8 mouse cellular contexts compared by ENCODE assay signal in the genomic region with DNA sequence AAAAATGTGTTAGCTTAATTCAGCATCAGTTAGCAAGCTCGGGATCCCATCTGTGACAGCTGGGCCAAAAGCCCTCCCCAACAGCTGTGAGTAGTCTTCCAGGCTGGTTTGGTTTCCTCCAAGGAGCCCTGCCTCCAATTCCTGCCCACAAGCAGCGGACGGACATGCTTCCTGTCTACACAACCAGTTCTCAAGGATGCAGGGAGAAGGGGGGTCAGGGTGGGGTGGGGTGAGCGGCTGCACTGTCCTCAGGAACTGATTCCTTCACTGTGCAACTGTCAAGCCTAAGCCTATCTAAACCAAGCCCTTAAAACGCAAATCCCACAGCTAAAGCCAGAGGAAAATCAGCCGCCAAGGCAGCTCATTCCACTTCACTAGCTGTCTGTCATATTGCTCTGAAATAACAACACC. TPM values are rescaled to one million over a fixed set of nuclear protein-coding genes. Genes with fewer than 3 reads are reported as not detected.
A peak's percentile ranks its signal among the peaks of the same experiment; 100 is the strongest.
DNase-seq lines count a peak whose midpoint lies in the region; ATAC-seq and TF ChIP-seq lines count a peak whose summit lies in the region.

No protein-coding gene starts in this region.

- peak overlapping the region; percentile 77 for H3K4me3 ChIP-seq in spleen, adult 2 months (ENCODE audit: extremely low read depth, insufficient read depth, insufficient read length)
- H3K4me3 ChIP-seq in embryonic facial prominence, embryonic 13.5 days, result peak overlapping the region; percentile 94
- peak overlapping the region; percentile 83 for H3K4me3 ChIP-seq in heart, embryonic 13.5 days
- H3K4me3 ChIP-seq in kidney, postnatal 0 days (replicated peaks; ENCODE audit: low read depth, low read length), result peak overlapping the region; percentile 94
- peak overlapping the region; percentile 91 for H3K4me3 ChIP-seq in liver, adult 2 months (ENCODE audit: insufficient read depth, low read depth, low read length)

- no peak for TF ChIP-seq CTCF in spleen, adult 2 months (IDR thresholded peaks at IDR 0.05; ENCODE audit: extremely low read depth, insufficient read depth, insufficient read length, insufficient replicate concordance)
- TF ChIP-seq CTCF in kidney, postnatal 0 days (IDR thresholded peaks at IDR 0.05; ENCODE audit: low read depth), result no peak
- TF ChIP-seq CTCF in liver, adult 2 months (IDR thresholded peaks at IDR 0.05; ENCODE audit: low read depth, low read length), result no peak

- 14% methylated on average over 6 of the region's 6 CpGs for WGBS in spleen, adult 2 months
- 5% methylated on average over 6 of the region's 6 CpGs for WGBS in embryonic facial prominence, embryonic 13.5 days
- WGBS in heart, embryonic 13.5 days, result 9% methylated on average over 6 of the region's 6 CpGs
- 1% methylated on average over 6 of the region's 6 CpGs for WGBS in kidney, postnatal 0 days
- WGBS in liver, adult 2 months, result 36% methylated on average over 6 of the region's 6 CpGs

- H3K9ac ChIP-seq in embryonic facial prominence, embryonic 13.5 days, result peak overlapping the region; percentile 89
- peak overlapping the region; percentile 93 for H3K9ac ChIP-seq in heart, embryonic 13.5 days
- peak overlapping the region; percentile 95 for H3K9ac ChIP-seq in kidney, postnatal 0 days (ENCODE audit: low read depth, low read length)
- peak overlapping the region; percentile 93 for H3K9ac ChIP-seq in liver, adult 2 months (ENCODE audit: low read depth, low read length)

- DNase-seq in spleen, adult 2 months (ENCODE audit: low read depth in 1 of 2, low spot score in 2 of 2), result no peak
- DNase-seq in spleen, postnatal 14 days (ENCODE audit: low spot score in 2 of 2), result no peak
- peak; percentile 71 for DNase-seq in kidney, postnatal 0 days (ENCODE audit: low spot score)
- peak; percentile 23 for DNase-seq in liver, adult 2 months (ENCODE audit: extremely low read depth, low read depth, low spot score)
- peak; percentile 31 for DNase-seq in naive thymus-derived CD4-positive, alpha-beta T cell, adult 2 months (ENCODE audit: low read depth)

- H3K36me3 ChIP-seq in spleen, adult 2 months (ENCODE audit: control insufficient read depth, insufficient read depth, low read length), result no peaks in the 10 kb centered on the region
- H3K36me3 ChIP-seq in embryonic facial prominence, embryonic 13.5 days, result peaks cover 20% of the 10 kb centered on the region; the same call in 1 of the 2 replicates
- H3K36me3 ChIP-seq in heart, embryonic 13.5 days, result peaks cover 23% of the 10 kb centered on the region
- H3K36me3 ChIP-seq in kidney, postnatal 0 days (ENCODE audit: insufficient read depth, low read length), result 0 out of 2 replicates have a peak, but pooled peaks cover 14% of the 10 kb centered on the region
- H3K36me3 ChIP-seq in liver, adult 2 months (ENCODE audit: control insufficient read depth, insufficient read depth, low read length), result no peaks in the 10 kb centered on the region

- no peak for ATAC-seq in embryonic facial prominence, embryonic 13.5 days (ENCODE audit: insufficient number of reproducible peaks, insufficient read depth, low FRiP score, low TSS enrichment, low read depth)
- ATAC-seq in heart, embryonic 13.5 days (ENCODE audit: extremely low read depth, insufficient number of reproducible peaks, low FRiP score, low TSS enrichment), result no peak
- no peak for ATAC-seq in kidney, postnatal 0 days (replicated peaks; ENCODE audit: low FRiP score, low read depth)
- ATAC-seq in megakaryocyte-erythroid progenitor cell, adult 5-6 weeks (replicated peaks; ENCODE audit: low FRiP score, low TSS enrichment, poor library complexity, severe bottlenecking), result no peak

- no peaks in the 10 kb centered on the region for H3K27me3 ChIP-seq in spleen, adult 2 months (ENCODE audit: control insufficient read depth, insufficient read depth, low read length)
- no peaks in the 10 kb centered on the region for H3K27me3 ChIP-seq in embryonic facial prominence, embryonic 13.5 days
- H3K27me3 ChIP-seq in heart, embryonic 13.5 days (replicated peaks), result no peaks in the 10 kb centered on the region
- no peaks in the 10 kb centered on the region for H3K27me3 ChIP-seq in kidney, postnatal 0 days (ENCODE audit: insufficient read depth, low read length)
- H3K27me3 ChIP-seq in liver, adult 2 months (ENCODE audit: control insufficient read depth, insufficient read depth, low read length), result no peaks in the 10 kb centered on the region

- peak overlapping the region; percentile 88 for H3K4me2 ChIP-seq in embryonic facial prominence, embryonic 13.5 days
- peak overlapping the region; percentile 84 for H3K4me2 ChIP-seq in heart, embryonic 13.5 days
- peak overlapping the region; percentile 80 for H3K4me2 ChIP-seq in kidney, postnatal 0 days (ENCODE audit: low read length)

- H3K79me2 ChIP-seq in liver, adult 2 months (ENCODE audit: control insufficient read depth, insufficient read depth, low read length), result peaks cover 23% of the 10 kb centered on the region; the same call in 1 of the 2 replicates

- peaks cover 3% of the 10 kb centered on the region; the same call in 1 of the 2 replicates for H3K4me1 ChIP-seq in spleen, adult 2 months (ENCODE audit: control insufficient read depth, insufficient read depth, insufficient read length)
- H3K4me1 ChIP-seq in embryonic facial prominence, embryonic 13.5 days, result peaks cover 17% of the 10 kb centered on the region
- peaks cover 44% of the 10 kb centered on the region for H3K4me1 ChIP-seq in heart, embryonic 13.5 days
- peaks cover 8% of the 10 kb centered on the region for H3K4me1 ChIP-seq in kidney, postnatal 0 days (replicated peaks; ENCODE audit: insufficient read depth, low read length)
- peaks cover 13% of the 10 kb centered on the region for H3K4me1 ChIP-seq in liver, adult 2 months (ENCODE audit: control insufficient read depth, insufficient read depth, low read length)

- TF ChIP-seq POLR2A in spleen, adult 2 months (IDR thresholded peaks at IDR 0.05; ENCODE audit: low read depth, low read length), result no peak
- no peak for TF ChIP-seq POLR2A in liver, adult 2 months (IDR thresholded peaks at IDR 0.05; ENCODE audit: extremely low read depth, insufficient read depth, low read length)

- no peaks in the 10 kb centered on the region for H3K9me3 ChIP-seq in embryonic facial prominence, embryonic 13.5 days
- H3K9me3 ChIP-seq in heart, embryonic 13.5 days, result no peaks in the 10 kb centered on the region
- no peaks in the 10 kb centered on the region for H3K9me3 ChIP-seq in kidney, postnatal 0 days (replicated peaks; ENCODE audit: low read length)

- no peak overlapping the region; the same call in 1 of the 2 replicates for H3K27ac ChIP-seq in spleen, adult 2 months (ENCODE audit: insufficient read depth, low read length)
- H3K27ac ChIP-seq in embryonic facial prominence, embryonic 13.5 days, result peak overlapping the region; percentile 65
- peak overlapping the region; percentile 85 for H3K27ac ChIP-seq in heart, embryonic 13.5 days (replicated peaks)
- peak overlapping the region; percentile 96 for H3K27ac ChIP-seq in kidney, postnatal 0 days
- peak overlapping the region; percentile 69 for H3K27ac ChIP-seq in liver, adult 2 months (replicated peaks; ENCODE audit: insufficient read depth, low read depth, low read length)

RNA-seq across cellular contexts. Expression of a gene that starts 24.0 kb away (rescaled TPM):
- polyA plus RNA-seq in spleen, adult 2 months (2012; rRNA removed), result 63.2 and 65.6 TPM in 2 replicates
- 171 and 196 TPM in 2 replicates for polyA plus RNA-seq in embryonic facial prominence, embryonic 13.5 days (2015; fragmentation: Nextera tagmentation; extraction: Ambion mirVana)
- 132 and 138 TPM in 2 replicates for polyA plus RNA-seq in heart, embryonic 13.5 days (2015; fragmentation: Nextera tagmentation; extraction: Ambion mirVana)
- 174 TPM in 2 replicates for polyA plus RNA-seq in kidney, postnatal 0 days (2015; fragmentation: Nextera tagmentation; extraction: Ambion mirVana)
- total RNA-seq in liver, adult 2 months (2014; rRNA removed), result 22.0 and 31.7 TPM in 2 replicates
- polyA plus RNA-seq in liver, adult 2 months (2012; rRNA removed), result 33.9 and 41.4 TPM in 2 replicates
- 63.5 and 82.3 TPM in 2 replicates for total RNA-seq in megakaryocyte-erythroid progenitor cell, adult 5-6 weeks (2014; fragmentation: Nextera tagmentation)
- 50.4 and 60.8 TPM in 2 replicates for total RNA-seq in megakaryocyte-erythroid progenitor cell, adult 5-6 weeks (2017)

RNA-seq across cellular contexts. Expression of a gene that starts 51.0 kb away (rescaled TPM):
- 37.2 and 43.6 TPM in 2 replicates for polyA plus RNA-seq in spleen, adult 2 months (2012; rRNA removed)
- polyA plus RNA-seq in embryonic facial prominence, embryonic 13.5 days (2015; fragmentation: Nextera tagmentation; extraction: Ambion mirVana), result 43.3 and 48.2 TPM in 2 replicates
- polyA plus RNA-seq in heart, embryonic 13.5 days (2015; fragmentation: Nextera tagmentation; extraction: Ambion mirVana), result 40.2 and 51.6 TPM in 2 replicates
- polyA plus RNA-seq in kidney, postnatal 0 days (2015; fragmentation: Nextera tagmentation; extraction: Ambion mirVana), result 106 and 109 TPM in 2 replicates
- total RNA-seq in liver, adult 2 months (2014; rRNA removed), result 7.3 and 8.9 TPM in 2 replicates
- polyA plus RNA-seq in liver, adult 2 months (2012; rRNA removed), result 11.5 and 15.9 TPM in 2 replicates
- total RNA-seq in megakaryocyte-erythroid progenitor cell, adult 5-6 weeks (2014; fragmentation: Nextera tagmentation), result not detected in 2 replicates
- total RNA-seq in megakaryocyte-erythroid progenitor cell, adult 5-6 weeks (2017), result not detected in 2 replicates

Comparison
In these comparisons a context has a peak if more than half of its experiments do, and no peak if none do; other contexts are left out.
1. DNase-seq: peak in kidney, postnatal 0 days (single experiment), liver, adult 2 months (single experiment) and naive thymus-derived CD4-positive, alpha-beta T cell, adult 2 months (single experiment); none in spleen, adult 2 months (0 of 2) and spleen, postnatal 14 days (0 of 2).
2. Peak in every context shown above with its lines, with median percentiles within 50 percentile points of each other: H3K4me3 ChIP-seq, H3K4me2 ChIP-seq and H3K9ac ChIP-seq.